Mouse (Mus musculus) cerebellum, postnatal 10 days (tissue): ENCODE data around the gene Elmo3.

Source experiments
- DNase-seq, 2 experiments: peaks; one replicate each; pipeline ENCODE4 v3.0.0; 2021; ENCODE audit warnings: mixed read lengths in 2 of 2

Elmo3 gene

GRCm38 (mm10) chr8:105298351-105299252 lies 6.8 kb upstream of the Elmo3 start:
- DNase-seq: peak in 1 of 2 experiments; percentile 48

GRCm38 (mm10) chr8:105299962-105300361 lies 5.4 kb upstream of the Elmo3 start:
- peak in 1 of 2 experiments; percentile 9 for DNase-seq

- DNase-seq: no peak
These were observed 2.0 kb upstream of the Elmo3 start for GRCm38 (mm10) chr8:105303396-105303795.

- DNase-seq: no peak
These were observed 1.5 kb upstream of the Elmo3 start for GRCm38 (mm10) chr8:105303874-105304273.

GRCm38 (mm10) chr8:105304325-105305210 lies 833 bp upstream of the Elmo3 start:
- peak in 1 of 2 experiments; percentile 20 for DNase-seq

- DNase-seq: no peak
These were observed 818 bp downstream of the Elmo3 start for GRCm38 (mm10) chr8:105306146-105306691.

- no peak for DNase-seq
These were observed 2.3 kb downstream of the Elmo3 start for GRCm38 (mm10) chr8:105307670-105308069.

- DNase-seq: no peak
These were observed 3.0 kb downstream of the Elmo3 start for GRCm38 (mm10) chr8:105308428-105308827.

GRCm38 (mm10) chr8:105309142-105309847 lies 3.9 kb downstream of the Elmo3 start:
- DNase-seq: peak; percentile 90 to 93

GRCm38 (mm10) chr8:105310118-105310517 lies 4.7 kb downstream of the Elmo3 start:
- peak in 1 of 2 experiments; percentile 54 for DNase-seq

GRCm38 (mm10) chr8:105311718-105312117 lies 6.3 kb downstream of the Elmo3 start:
- DNase-seq: no peak

GRCm38 (mm10) chr8:105312891-105313481 lies 7.6 kb downstream of the Elmo3 start:
- DNase-seq: no peak

GRCm38 (mm10) chr8:105313622-105314402 lies 8.4 kb downstream of the Elmo3 start:
- DNase-seq: no peak

- peak in 1 of 2 experiments; percentile 57 for DNase-seq
These were observed 9.8 kb downstream of the Elmo3 start for GRCm38 (mm10) chr8:105315073-105315769.

- peak; percentile 47 to 53 for DNase-seq
These were observed 12.5 kb downstream of the Elmo3 start for GRCm38 (mm10) chr8:105317941-105318340.

- DNase-seq: no peak
These were observed 13.3 kb downstream of the Elmo3 start for GRCm38 (mm10) chr8:105318662-105319190.

GRCm38 (mm10) chr8:105323183-105323582 lies 17.8 kb downstream of the Elmo3 start:
- no peak for DNase-seq

GRCm38 (mm10) chr8:105325641-105326093 lies 20.3 kb downstream of the Elmo3 start:
- peak; percentile 73 to 74 for DNase-seq

- DNase-seq: peak; percentile 99 to 100
These were observed 20.8 kb downstream of the Elmo3 start, which contains the start of the genes Lrrc29 and Tmem208 for GRCm38 (mm10) chr8:105326141-105326672. TSS of gene Lrrc29 (minus strand) at chr8:105326278. TSS of gene Tmem208 (plus strand) at chr8:105326354.

GRCm38 (mm10) chr8:105326968-105327367 lies 21.6 kb downstream of the Elmo3 start:
- DNase-seq: no peak
